In the genomic region with DNA sequence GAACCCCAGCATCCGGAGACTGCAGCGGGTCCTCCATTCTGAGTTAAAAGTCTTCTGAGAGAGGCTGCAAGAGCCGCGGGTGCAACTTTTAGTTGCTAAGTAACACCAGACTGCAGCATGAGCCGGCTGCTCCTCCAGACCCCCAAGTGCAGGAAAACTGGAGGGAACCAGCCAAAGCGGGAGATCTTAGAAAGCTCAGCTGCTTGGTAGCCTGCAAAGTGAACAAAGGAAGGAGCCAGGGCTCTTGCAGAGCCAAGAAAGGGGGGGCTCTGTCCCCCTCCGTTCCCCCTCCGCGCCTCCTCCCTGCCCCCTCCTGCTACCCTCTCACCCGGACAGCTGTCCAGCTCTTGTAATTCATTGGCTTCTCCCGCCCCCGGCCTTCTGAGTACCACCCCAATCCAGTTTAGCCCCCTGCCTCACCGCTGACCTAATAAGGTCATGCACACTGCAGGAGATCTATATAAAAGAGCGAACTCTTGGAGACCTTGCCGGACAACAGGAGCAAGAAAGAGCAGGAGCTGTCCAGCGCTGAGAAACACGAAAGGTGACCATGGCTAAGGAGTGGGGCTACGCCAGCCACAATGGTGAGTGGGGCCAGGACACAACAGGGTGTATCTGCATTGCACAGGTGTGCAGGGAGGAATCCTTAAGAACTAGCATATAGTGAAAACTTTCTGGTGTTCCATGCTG, we compare ENCODE assay signal across 8 mouse cellular contexts. TPM values are rescaled to one million over a fixed set of nuclear protein-coding genes. Genes with fewer than 3 reads are reported as not detected.
DNase-seq lines count a peak whose midpoint lies in the region; ATAC-seq and TF ChIP-seq lines count a peak whose summit lies in the region.

Gene Car3, plus strand, starts transcription at position 491 of the 690 bp plus-strand sequence.

- peak within 1 kb of the TSS; percentile 57 for H3K9ac ChIP-seq in forebrain, postnatal 0 days
- H3K9ac ChIP-seq in hindbrain, embryonic 14.5 days: peak within 1 kb of the TSS; percentile 49

- no peak for DNase-seq in left cerebral cortex, adult 2 months (ENCODE audit: extremely low spot score in 1 of 2, low spot score in 2 of 2)
- DNase-seq in left cerebral cortex, adult 11 months (ENCODE audit: low spot score): no peak
- peak; percentile 23 to 42 for DNase-seq in adrenal gland, postnatal 36 days
- DNase-seq in forebrain, postnatal 0 days: peak; percentile 83
- peak; percentile 64 for DNase-seq in hindbrain, embryonic 14.5 days (ENCODE audit: low spot score)
- no peak for DNase-seq in T-cell, adult 2 months (ENCODE audit: low spot score)
- no peak for DNase-seq in cerebellum, adult 8-10 months

- no peaks in the 10 kb centered on the region for H3K27me3 ChIP-seq in forebrain, postnatal 0 days (ENCODE audit: insufficient read depth, low read length)
- no peaks in the 10 kb centered on the region for H3K27me3 ChIP-seq in hindbrain, embryonic 14.5 days (ENCODE audit: control insufficient read depth, insufficient read depth, low read length)

- intact Hi-C loops in left cerebral cortex, adult 2 months (cut with DNase I): no loop called here

- H3K4me3 ChIP-seq in left cerebral cortex, adult 2 months: peak within 1 kb of the TSS; percentile 28
- peak within 1 kb of the TSS; percentile 40 for H3K4me3 ChIP-seq in forebrain, postnatal 0 days (ENCODE audit: low read depth, low read length)
- peak within 1 kb of the TSS; percentile 37 for H3K4me3 ChIP-seq in hindbrain, embryonic 14.5 days (replicated peaks; ENCODE audit: low read length)

- no peak within 1 kb of the TSS for H3K27ac ChIP-seq in left cerebral cortex, adult 2 months
- peak within 1 kb of the TSS; percentile 57; the same call in 1 of the 2 replicates for H3K27ac ChIP-seq in forebrain, postnatal 0 days (ENCODE audit: low read depth, low read length)
- H3K27ac ChIP-seq in hindbrain, embryonic 14.5 days: no peak within 1 kb of the TSS

- WGBS in forebrain, postnatal 0 days: 5% methylated on average over 17 of the region's 18 CpGs
- 1% methylated on average over 18 of the region's 18 CpGs for WGBS in hindbrain, embryonic 14.5 days

- no peaks in the 10 kb centered on the region for H3K9me3 ChIP-seq in forebrain, postnatal 0 days (ENCODE audit: low read length)
- H3K9me3 ChIP-seq in hindbrain, embryonic 14.5 days (ENCODE audit: control insufficient read depth, low read length): no peaks in the 10 kb centered on the region

- H3K4me1 ChIP-seq in forebrain, postnatal 0 days (ENCODE audit: insufficient read depth): peaks cover 14% of the 10 kb centered on the region; the same call in 1 of the 2 replicates
- H3K4me1 ChIP-seq in hindbrain, embryonic 14.5 days (replicated peaks; ENCODE audit: control insufficient read depth, insufficient read depth, low read length): peaks cover 11% of the 10 kb centered on the region

- no peaks in the 10 kb centered on the region for H3K36me3 ChIP-seq in forebrain, postnatal 0 days (ENCODE audit: insufficient read depth)
- no peaks in the 10 kb centered on the region for H3K36me3 ChIP-seq in hindbrain, embryonic 14.5 days (replicated peaks; ENCODE audit: control insufficient read depth, insufficient read depth)

- TF ChIP-seq CTCF in left cerebral cortex, adult 2 months (IDR thresholded peaks at IDR 0.05): no peak
- TF ChIP-seq CTCF in forebrain, postnatal 0 days (IDR thresholded peaks at IDR 0.05; ENCODE audit: low read depth): no peak

- peak within 1 kb of the TSS; percentile 77 for H3K4me2 ChIP-seq in forebrain, postnatal 0 days (ENCODE audit: low read depth)
- H3K4me2 ChIP-seq in hindbrain, embryonic 14.5 days (replicated peaks): peak within 1 kb of the TSS; percentile 98

- ATAC-seq in forebrain, postnatal 0 days: peak; percentile 98
- peak; percentile 87 for ATAC-seq in hindbrain, embryonic 14.5 days (ENCODE audit: low FRiP score)
- peak; percentile 45 for ATAC-seq in megakaryocyte progenitor cell, adult 5-6 weeks (replicated peaks; ENCODE audit: poor library complexity)

RNA-seq across cellular contexts. Expression of gene Car3, which starts in this region (rescaled TPM):
- under 1 TPM; 0.61 to 0.72 TPM for total RNA-seq in left cerebral cortex, adult 2 months (2021)
- total RNA-seq in adrenal gland, postnatal 36 days (2021): 1,000 to 10,000 TPM; 1,377 to 1,854 TPM
- 1.8 and 2.0 TPM in 2 replicates for total RNA-seq in forebrain, postnatal 0 days (2014; rRNA removed)
- 2.6 and 2.8 TPM in 2 replicates for polyA plus RNA-seq in forebrain, postnatal 0 days (2015; fragmentation: Nextera tagmentation; extraction: Ambion mirVana)
- polyA plus RNA-seq in hindbrain, embryonic 14.5 days (2014; fragmentation: Nextera tagmentation; extraction: Ambion mirVana): 0.82 and 1.6 TPM in 2 replicates
- 9.5 and 10.6 TPM in 2 replicates for total RNA-seq in megakaryocyte progenitor cell, adult 5-6 weeks (2015)
- 5.4 and 8.1 TPM in 2 replicates for total RNA-seq in megakaryocyte progenitor cell, adult 5-6 weeks (2017)

Comparison
In these comparisons a context has a peak if more than half of its experiments do, and no peak if none do; other contexts are left out.
1. RNA of gene Car3 (total RNA-seq): 1,377 to 1,854 TPM in adrenal gland, postnatal 36 days; 5.4 to 10.6 TPM in megakaryocyte progenitor cell, adult 5-6 weeks, 1.8 to 2.0 TPM in forebrain, postnatal 0 days and 0.61 to 0.72 TPM in left cerebral cortex, adult 2 months; every median in the first group is over 100 times any median in the second.
2. DNase-seq: peak in adrenal gland, postnatal 36 days (2 of 2), forebrain, postnatal 0 days (single experiment) and hindbrain, embryonic 14.5 days (single experiment); none in left cerebral cortex, adult 2 months (0 of 2), left cerebral cortex, adult 11 months (single experiment), T-cell, adult 2 months (single experiment) and cerebellum, adult 8-10 months (single experiment).
3. ATAC-seq: peak in every context shown above with its lines; median percentile 98 in forebrain, postnatal 0 days; 87 in hindbrain, embryonic 14.5 days; 45 in megakaryocyte progenitor cell, adult 5-6 weeks.
4. Peak in every context shown above with its lines, with median percentiles within 50 percentile points of each other: H3K4me3 ChIP-seq.